Mouse (Mus musculus) liver, embryonic 15.5 days (tissue): ENCODE results near the gene Kel. TPM values are rescaled to one million over a fixed set of nuclear protein-coding genes. Genes with fewer than 3 reads are reported as not detected.

Experiments
- ATAC-seq: fragments of 200-750 bp; cut with Nextera tagmentation; 2 replicates; pipeline ENCODE4 v1.8.0; 2017; ENCODE audit warnings: moderate number of reproducible peaks, mild to moderate bottlenecking, moderate library complexity; ENCODE audit not compliant: insufficient read depth
- H3K27ac ChIP-seq: fragments of 300-500 bp; sonication (generic); replicated peaks from 2 replicates; pipeline ENCODE4 v1.5.1; 2015; ENCODE audit warnings: mild to moderate bottlenecking, inconsistent platforms
- H3K27me3 ChIP-seq: fragments of 300-500 bp; sonication (generic); 2 replicates; pipeline ENCODE4 v1.6.1; 2015; ENCODE audit warnings: mild to moderate bottlenecking, inconsistent platforms
- H3K36me3 ChIP-seq: fragments of 300-500 bp; sonication (generic); replicated peaks from 2 replicates; pipeline ENCODE4 v1.6.1; 2015; ENCODE audit warnings: moderate library complexity, mild to moderate bottlenecking, inconsistent platforms
- H3K4me1 ChIP-seq: fragments of 300-500 bp; sonication (generic); replicated peaks from 2 replicates; pipeline ENCODE4 v1.6.1; 2015; ENCODE audit warnings: inconsistent platforms
- H3K4me2 ChIP-seq: fragments of 300-500 bp; sonication (generic); 2 replicates; pipeline ENCODE4 v1.6.1; 2015; ENCODE audit warnings: moderate library complexity, mild to moderate bottlenecking, inconsistent platforms
- H3K4me3 ChIP-seq: fragments of 300-500 bp; sonication (generic); replicated peaks from 2 replicates; pipeline ENCODE4 v1.5.1; 2015; ENCODE audit warnings: mild to moderate bottlenecking, inconsistent platforms
- H3K9ac ChIP-seq: fragments of 300-500 bp; sonication (generic); 2 replicates; pipeline ENCODE4 v1.6.1; 2015; ENCODE audit warnings: moderate library complexity, mild to moderate bottlenecking, inconsistent platforms
- H3K9me3 ChIP-seq: fragments of 300-500 bp; sonication (generic); replicated peaks from 2 replicates; pipeline ENCODE4 v1.6.1; 2016; ENCODE audit warnings: inconsistent platforms
- WGBS: fragments of 180-500 bp; shearing (Covaris S2); methylation state at CpG from one replicate; pipeline ENCODE4 v1.1.7; 2015; ENCODE audit warnings: mixed read lengths; ENCODE audit not compliant: insufficient replicate concordance; 5-methylcytosine and 5-hydroxymethylcytosine counted together
- polyA plus RNA-seq: library from polyadenylated mRNA; unstranded; fragments of >200 nt; fragmentation: Nextera tagmentation; extraction: Ambion mirVana; gene quantifications from 2 replicates; pipeline ENCODE4 v1.2.1, GENCODE M21; 2015

The Kel gene
- polyA plus RNA-seq, 1 experiment from 2014 or later, result 299 TPM

GRCm38 (mm10) chr6:41646220-41646619, 57.9 kb downstream of the Kel start:
- ATAC-seq, result no peak
- H3K4me3 ChIP-seq, result no peak overlapping the region
- no peak overlapping the region for H3K4me2 ChIP-seq
- H3K27ac ChIP-seq, result no peak overlapping the region
- 65% methylated on average over 3 of the region's 3 CpGs for whole genome bisulfite sequencing
- no peaks in the 10 kb centered on the region for H3K27me3 ChIP-seq
- no peaks in the 10 kb centered on the region for H3K36me3 ChIP-seq
- 0 out of 2 replicates have a peak, but pooled peaks cover 3% of the 10 kb centered on the region for H3K4me1 ChIP-seq
- no peak overlapping the region for H3K9ac ChIP-seq
- H3K9me3 ChIP-seq, result no peaks in the 10 kb centered on the region

GRCm38 (mm10) chr6:41643227-41643626, 60.9 kb downstream of the Kel start:
- H3K36me3 ChIP-seq, result no peaks in the 10 kb centered on the region
- no peak overlapping the region for H3K9ac ChIP-seq
- H3K27me3 ChIP-seq, result no peaks in the 10 kb centered on the region
- 65% methylated on average over 3 of the region's 3 CpGs for WGBS
- H3K4me3 ChIP-seq, result no peak overlapping the region
- no peaks in the 10 kb centered on the region for H3K9me3 ChIP-seq
- peak; percentile 31; the same call in 1 of the 2 replicates for ATAC-seq
- no peak overlapping the region for H3K4me2 ChIP-seq
- 0 out of 2 replicates have a peak, but pooled peaks cover 3% of the 10 kb centered on the region for H3K4me1 ChIP-seq
- H3K27ac ChIP-seq, result no peak overlapping the region

- Histone ChIP-seq H3K27me3 (no peaks in the 10 kb centered on the region), H3K27ac (no peak overlapping the region), H3K9ac (no peak overlapping the region), H3K4me2 (no peak overlapping the region), H3K4me3 (no peak overlapping the region), H3K36me3 (no peaks in the 10 kb centered on the region), H3K4me1 (0 out of 2 replicates have a peak, but pooled peaks cover 3% of the 10 kb centered on the region), H3K9me3 (no peaks in the 10 kb centered on the region)
- 67% methylated on average over 4 of the region's 4 CpGs for WGBS
- ATAC-seq, result no peak
Observed at GRCm38 (mm10) chr6:41642765-41643164, 61.4 kb downstream of the Kel start.

- Histone ChIP-seq H3K27ac (no peak overlapping the region), H3K27me3 (no peaks in the 10 kb centered on the region), H3K9me3 (no peaks in the 10 kb centered on the region), H3K4me3 (no peak overlapping the region), H3K4me2 (no peak overlapping the region), H3K36me3 (no peaks in the 10 kb centered on the region), H3K4me1 (0 out of 2 replicates have a peak, but pooled peaks cover 3% of the 10 kb centered on the region), H3K9ac (no peak overlapping the region)
- no peak for ATAC-seq
- WGBS, result 58% methylated on average over 6 of the region's 6 CpGs
Observed at GRCm38 (mm10) chr6:41641173-41641866, 62.8 kb downstream of the Kel start.

- H3K4me2 ChIP-seq, result no peak overlapping the region
- no peak overlapping the region for H3K9ac ChIP-seq
- H3K4me1 ChIP-seq, result 0 out of 2 replicates have a peak, but pooled peaks cover 3% of the 10 kb centered on the region
- H3K36me3 ChIP-seq, result no peaks in the 10 kb centered on the region
- 63% methylated on average over 3 of the region's 3 CpGs for WGBS
- no peak overlapping the region for H3K4me3 ChIP-seq
- no peak overlapping the region for H3K27ac ChIP-seq
- no peaks in the 10 kb centered on the region for H3K27me3 ChIP-seq
- no peaks in the 10 kb centered on the region for H3K9me3 ChIP-seq
- ATAC-seq, result no peak
Observed at GRCm38 (mm10) chr6:41640449-41640848, 63.7 kb downstream of the Kel start.

- no peak for ATAC-seq
- H3K4me2 ChIP-seq, result no peak overlapping the region
Observed at GRCm38 (mm10) chr6:41637927-41638506, 66.1 kb downstream of the Kel start.

GRCm38 (mm10) chr6:41637393-41637792, 66.7 kb downstream of the Kel start:
- Histone ChIP-seq H3K27me3 (no peaks in the 10 kb centered on the region), H3K27ac (no peak overlapping the region), H3K9me3 (no peaks in the 10 kb centered on the region), H3K4me3 (no peak overlapping the region), H3K4me2 (no peak overlapping the region), H3K4me1 (no peaks in the 10 kb centered on the region), H3K9ac (no peak overlapping the region), H3K36me3 (no peaks in the 10 kb centered on the region)
- ATAC-seq, result no peak
- WGBS, result 44% methylated on average over 1 of the region's 1 CpGs

More at GRCm38 (mm10) chr6:41637927-41638506, 66.1 kb downstream of the Kel start:
- Histone ChIP-seq H3K36me3 (no peaks in the 10 kb centered on the region), H3K9me3 (no peaks in the 10 kb centered on the region), H3K4me1 (0 out of 2 replicates have a peak, but pooled peaks cover 1% of the 10 kb centered on the region), H3K4me3 (no peak overlapping the region), H3K27me3 (no peaks in the 10 kb centered on the region), H3K27ac (no peak overlapping the region), H3K9ac (no peak overlapping the region)
- 49% methylated on average over 6 of the region's 6 CpGs for WGBS

Other genes starting within 250 kb of the Kel start
- 0.45 and 3.8 TPM in 2 replicates for gene Prss1, start 245.4 kb downstream of the Kel start, polyA plus RNA-seq
- gene Prss2, start 182.6 kb downstream of the Kel start, polyA plus RNA-seq, result 0.22 and 1.1 TPM in 2 replicates
- 0.48 and 0.59 TPM in 2 replicates for gene Ephb6, start 98.9 kb downstream of the Kel start, polyA plus RNA-seq
- 0.13 and 0.15 TPM in 2 replicates for gene Trpv6, start 67.9 kb downstream of the Kel start, polyA plus RNA-seq
- 0.02 and 0.13 TPM in 2 replicates for gene Trpv5, start 23.6 kb downstream of the Kel start, polyA plus RNA-seq
- 0.12 TPM in 1 of 2 replicates, not detected in the other for gene Llcfc1, start 19.9 kb downstream of the Kel start, polyA plus RNA-seq
- gene Olfr459, start 70.8 kb upstream of the Kel start, polyA plus RNA-seq, result not detected in 2 replicates
- gene Pip, start 143.2 kb upstream of the Kel start, polyA plus RNA-seq, result not detected in 2 replicates
- not detected in 2 replicates for gene Sval2, start 148.7 kb upstream of the Kel start, polyA plus RNA-seq
- not detected in 2 replicates for gene Sval1, start 247.3 kb upstream of the Kel start, polyA plus RNA-seq